Mouse (Mus musculus) MN1 (cell line): ENCODE data around the gene Pla2g12b.

Source experiments
- DNase-seq: peaks from one replicate; pipeline ENCODE4 v3.0.0-alpha.2; 2016; ENCODE audit warnings: low spot score

The Pla2g12b gene

GRCm38 (mm10) chr10:59467297-59467696, 63.8 kb downstream of the Pla2g12b start:
- no peak for DNase-seq

GRCm38 (mm10) chr10:59470451-59470850, 67.0 kb downstream of the Pla2g12b start:
- DNase-seq: no peak
